Mouse (Mus musculus) natural killer cell, adult 2 months (primary cell): ENCODE measurements around the gene Zkscan5.
A peak's percentile ranks its signal among the peaks of the same experiment; 100 is the strongest.
"Not testable (repeated sequence)": the region's sequence is repeated elsewhere in the genome, so short reads cannot be mapped to it uniquely, and the experiment has no call there.

Experiments used
- DNase-seq, 2 experiments: peaks; one replicate each; pipeline ENCODE4 v3.0.0; 2022; ENCODE audit warnings: low spot score in 2 of 2

Gene Zkscan5

DNA sequence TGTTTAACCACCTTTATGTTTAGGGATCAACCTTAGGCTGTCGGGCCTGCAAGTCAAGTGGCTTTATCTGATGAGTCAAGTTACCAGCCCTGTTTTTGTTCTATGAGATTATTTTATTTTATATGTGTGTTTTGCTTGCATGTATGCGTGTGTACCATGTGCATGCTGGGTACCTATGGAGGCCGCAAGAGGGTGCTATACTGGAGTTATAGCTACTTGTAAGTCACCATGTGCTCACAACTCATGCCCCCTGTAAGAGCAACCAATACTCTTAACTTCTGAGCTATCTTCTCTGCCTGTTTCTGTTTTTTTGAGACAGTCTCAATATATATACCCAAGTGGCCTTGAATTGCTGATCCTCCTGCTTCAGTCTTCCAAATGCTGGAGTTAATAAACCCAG lies 9.1 kb downstream of the Zkscan5 start:
- no peak for DNase-seq

DNA sequence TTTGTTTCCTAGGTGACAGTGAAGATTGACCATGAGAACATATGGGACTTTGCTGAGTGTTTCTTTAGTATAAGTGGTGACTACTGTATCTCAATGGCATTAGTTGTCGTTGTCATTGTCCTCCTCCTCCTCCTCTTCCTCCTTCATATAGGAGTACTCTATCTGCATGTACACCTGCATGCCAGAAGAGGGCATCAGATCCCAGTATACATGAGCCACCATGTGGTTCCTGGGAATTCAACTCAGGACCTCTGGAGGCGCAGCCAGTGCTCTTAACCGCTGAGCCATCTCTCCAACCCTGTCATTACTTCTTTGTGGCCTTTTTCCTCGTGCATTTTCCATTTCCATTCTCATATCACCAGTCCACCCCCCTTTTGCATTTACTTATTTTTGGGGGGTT lies 10.3 kb downstream of the Zkscan5 start:
- no peak for DNase-seq

DNA sequence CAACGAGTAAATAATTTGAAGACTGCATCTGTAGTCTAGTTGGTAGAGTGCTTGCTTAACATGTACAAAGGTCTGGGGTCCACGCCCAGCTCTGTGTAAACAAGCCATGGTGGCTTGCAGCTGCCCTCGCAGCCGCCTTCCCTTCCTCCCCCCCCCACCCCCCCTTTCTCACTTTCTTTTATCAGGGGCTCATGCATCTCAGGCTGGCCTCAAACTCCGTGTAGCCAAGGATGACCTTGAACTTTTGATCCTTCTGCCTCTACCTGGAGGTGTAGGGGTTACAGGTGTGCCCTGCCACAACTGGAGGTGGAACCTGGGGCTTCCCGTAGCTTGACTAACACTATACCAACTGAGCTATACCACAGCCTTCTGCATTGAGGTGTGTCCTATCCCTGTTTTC lies 13.4 kb downstream of the Zkscan5 start:
- no peak for DNase-seq

DNA sequence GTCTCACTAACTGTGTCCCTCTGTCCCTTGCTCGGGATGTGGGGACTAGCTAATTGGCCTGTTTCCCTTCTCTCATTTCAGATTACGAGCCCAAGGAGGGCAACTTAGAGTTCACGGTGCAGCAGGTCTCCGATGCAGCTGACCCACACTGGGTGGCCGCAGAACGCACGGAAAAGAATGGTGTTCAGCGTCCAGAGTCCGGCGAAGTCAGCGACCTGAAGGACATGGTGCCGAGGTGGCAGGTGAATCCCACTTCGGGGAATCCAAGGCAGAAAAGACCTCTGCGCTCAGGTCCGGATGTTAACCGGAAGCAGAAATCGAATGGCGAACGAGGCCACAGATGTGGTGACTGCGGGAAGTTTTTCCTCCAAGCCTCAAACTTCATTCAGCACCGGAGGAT lies 13.8 kb downstream of the Zkscan5 start:
- DNase-seq, result no peak

DNA sequence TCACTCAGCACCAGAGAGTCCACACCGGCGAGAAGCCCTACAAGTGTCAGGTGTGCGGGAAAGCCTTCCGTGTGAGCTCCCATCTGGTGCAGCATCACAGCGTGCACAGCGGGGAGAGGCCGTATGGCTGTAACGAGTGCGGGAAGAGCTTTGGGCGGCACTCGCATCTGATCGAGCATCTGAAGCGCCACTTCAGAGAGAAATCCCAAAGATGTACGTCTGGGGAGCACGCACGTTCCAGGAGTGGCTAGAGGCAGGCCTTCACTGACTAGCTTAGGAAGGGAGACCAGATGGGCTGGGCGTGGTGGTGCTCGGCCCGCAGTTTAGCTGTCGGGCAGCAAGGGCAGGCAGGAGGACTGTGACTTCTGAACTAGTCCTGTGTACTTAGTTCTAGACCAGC lies 14.3 kb downstream of the Zkscan5 start:
- no peak for DNase-seq

DNA sequence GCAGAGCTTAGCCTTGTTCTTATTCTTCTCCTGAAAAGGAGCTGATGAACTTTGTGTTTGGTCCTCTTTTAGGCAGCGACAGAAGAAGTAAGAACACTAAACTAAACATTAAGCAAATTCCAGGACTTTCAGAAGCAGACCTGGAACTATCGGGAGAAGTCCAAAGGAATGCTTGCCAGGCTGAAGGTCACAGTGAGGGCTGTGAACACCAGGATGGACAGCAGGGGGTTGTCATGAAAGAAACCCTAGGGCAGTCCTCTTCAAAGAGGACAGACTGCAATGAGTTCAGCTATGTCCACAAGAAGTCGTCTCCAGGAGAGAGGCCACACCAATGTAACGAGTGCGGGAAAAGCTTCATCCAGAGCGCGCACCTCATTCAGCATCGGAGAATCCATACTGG lies 15.6 kb downstream of the Zkscan5 start:
- no peak for DNase-seq

DNA sequence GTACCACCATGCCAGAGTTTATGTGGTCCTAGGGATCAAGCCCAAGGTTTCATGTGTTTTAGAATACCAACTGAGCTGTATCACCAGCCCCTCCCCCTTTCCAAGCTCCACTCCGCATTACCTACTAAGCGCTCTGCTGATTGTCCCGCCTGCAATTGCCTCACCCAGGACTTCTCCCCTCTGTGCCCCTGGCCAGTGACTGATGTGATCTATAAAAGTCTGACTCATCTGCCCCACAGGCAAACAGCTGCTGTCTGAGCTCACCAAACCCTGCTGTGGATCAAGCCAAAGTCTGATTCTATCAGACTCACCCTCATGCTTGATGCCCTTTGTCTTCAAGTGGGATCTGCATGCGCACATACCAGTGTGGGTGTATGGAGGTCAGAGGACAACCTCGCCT lies 18.5 kb downstream of the Zkscan5 start:
- DNase-seq, result no peak

DNA sequence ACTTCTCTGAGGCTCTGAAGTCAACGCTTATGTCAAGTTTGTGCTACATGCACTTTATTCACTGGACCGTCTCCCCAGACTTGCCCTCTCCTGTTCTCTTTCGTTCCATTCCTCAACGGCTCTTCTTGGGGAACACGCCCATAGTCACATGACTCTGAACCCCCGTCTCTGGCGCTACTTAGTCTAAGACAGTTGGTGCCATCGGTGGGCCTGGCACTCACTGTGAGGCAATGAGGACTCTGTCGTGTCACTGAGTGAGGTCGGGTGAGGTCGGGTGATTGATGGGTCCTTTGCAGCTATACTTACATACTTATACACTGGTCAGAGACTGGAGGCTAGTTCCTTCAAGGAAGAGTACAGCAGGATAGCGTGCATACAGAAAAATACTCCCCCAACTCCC lies 19.0 kb downstream of the Zkscan5 start:
- DNase-seq, result no peak

DNA sequence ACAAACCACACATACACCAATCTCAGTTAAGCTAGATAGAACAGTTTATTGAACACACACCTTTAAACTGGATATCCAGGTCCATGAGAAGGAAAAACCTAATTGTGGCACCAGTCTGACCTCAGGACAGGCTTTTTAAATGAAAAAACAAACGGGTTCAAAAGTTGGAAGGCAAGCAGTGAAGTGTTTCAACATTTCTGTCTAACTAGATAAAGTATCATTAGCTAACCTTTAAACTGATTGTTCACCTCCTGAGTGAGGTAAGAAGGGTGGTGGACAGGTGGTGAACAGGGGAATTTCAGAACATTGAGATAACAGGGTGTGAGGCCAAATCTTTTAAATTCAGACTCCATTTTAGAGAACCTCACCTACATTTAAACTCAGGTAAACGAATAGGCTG lies 22.1 kb downstream of the Zkscan5 start:
- DNase-seq, result no peak

DNA sequence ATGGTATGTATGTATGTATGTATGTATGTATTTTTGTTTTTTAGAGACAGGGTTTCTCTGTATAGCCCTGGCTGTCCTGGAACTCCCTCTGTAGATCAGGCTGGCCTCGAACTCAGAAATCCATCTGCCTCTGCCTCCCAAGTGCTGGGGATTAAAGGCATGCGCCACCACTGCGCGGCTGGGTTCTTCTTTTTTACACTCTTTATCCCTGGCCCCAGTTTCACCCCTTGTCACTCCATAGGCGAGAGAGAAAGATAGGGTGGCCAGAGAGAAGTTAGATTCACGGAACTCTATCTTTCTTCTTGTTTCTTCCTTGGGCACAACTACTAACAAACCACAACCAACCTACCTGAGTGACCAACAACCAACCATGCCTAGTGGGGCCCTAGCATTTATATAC lies 24.9 kb downstream of the Zkscan5 start:
- not testable (repeated sequence) for DNase-seq

DNA sequence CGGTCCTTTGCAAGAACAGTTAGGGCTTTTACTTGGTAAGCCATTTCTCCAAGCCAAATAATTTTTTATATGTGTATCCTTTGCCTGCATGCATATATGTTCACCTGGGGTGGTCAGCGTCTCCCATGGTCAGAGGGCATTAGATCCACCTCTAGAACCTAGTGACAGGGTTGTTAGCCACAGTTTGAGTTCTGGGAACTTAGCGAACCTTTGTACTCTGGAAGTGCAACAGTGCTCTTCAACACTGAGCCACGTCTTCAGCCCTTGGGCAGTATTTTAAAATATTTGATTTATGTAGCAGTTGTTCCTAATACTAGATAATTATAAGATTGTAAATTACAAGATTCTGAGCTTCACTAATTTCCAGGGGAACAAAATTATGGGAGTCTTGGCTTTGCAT lies 26.3 kb downstream of the Zkscan5 start:
- DNase-seq, result no peak

DNA sequence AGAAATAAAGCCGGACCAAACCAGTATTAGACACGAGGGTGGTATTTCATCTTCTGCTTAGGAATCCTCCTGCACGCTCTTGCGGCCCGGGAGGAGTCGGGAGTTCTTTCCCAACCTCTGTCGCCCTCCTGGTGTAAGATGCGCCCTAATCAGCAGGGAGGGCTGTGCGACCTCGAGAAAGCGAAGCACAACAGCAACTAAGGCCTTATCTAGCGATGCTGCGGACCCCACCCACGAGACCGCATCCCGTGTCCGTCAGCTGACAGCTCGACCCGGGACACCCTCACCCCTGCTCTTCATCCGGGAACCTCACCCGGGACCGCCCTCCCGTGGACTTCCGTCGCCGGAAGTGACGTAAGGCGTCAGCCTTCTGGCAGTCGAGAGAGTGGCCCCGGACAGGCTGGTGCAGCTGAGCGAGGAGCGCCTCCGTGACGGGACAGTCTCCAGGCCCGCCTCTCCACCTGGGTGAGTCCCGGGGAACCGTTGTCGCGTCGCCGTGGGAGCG lies 27.1 kb downstream of the Zkscan5 start, which contains the start of gene Zfp655:
Zfp655 (plus strand) TSS at position 349 of the 505 bp plus-strand sequence.
- peak; percentile 97 to 98 for DNase-seq

DNA sequence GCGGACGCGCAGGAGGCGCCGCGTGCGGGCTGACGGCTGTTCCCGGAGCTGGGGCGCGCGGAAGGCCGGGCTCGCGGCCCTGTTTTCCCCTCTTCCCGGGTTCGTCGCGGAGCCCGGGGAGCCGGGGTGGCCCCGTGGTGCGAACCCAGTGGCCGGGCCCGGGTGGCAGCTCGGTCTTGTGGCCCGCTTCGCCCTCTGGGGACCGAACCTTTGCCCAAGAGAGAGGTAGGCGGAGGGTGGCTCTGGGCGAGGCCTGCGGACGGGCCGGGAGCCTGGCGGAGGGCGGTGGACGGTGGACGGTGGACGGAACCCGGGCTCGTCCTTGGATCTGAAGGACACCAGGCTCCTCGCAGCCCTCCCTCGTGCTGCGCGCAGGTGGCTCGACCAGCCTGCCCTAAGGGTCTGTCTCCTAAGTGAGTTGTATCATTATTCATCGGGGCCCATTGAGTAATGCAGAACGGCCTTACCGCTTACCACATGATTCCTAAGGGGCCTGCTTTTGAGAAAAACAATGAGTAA lies 27.6 kb downstream of the Zkscan5 start:
- no peak for DNase-seq

DNA sequence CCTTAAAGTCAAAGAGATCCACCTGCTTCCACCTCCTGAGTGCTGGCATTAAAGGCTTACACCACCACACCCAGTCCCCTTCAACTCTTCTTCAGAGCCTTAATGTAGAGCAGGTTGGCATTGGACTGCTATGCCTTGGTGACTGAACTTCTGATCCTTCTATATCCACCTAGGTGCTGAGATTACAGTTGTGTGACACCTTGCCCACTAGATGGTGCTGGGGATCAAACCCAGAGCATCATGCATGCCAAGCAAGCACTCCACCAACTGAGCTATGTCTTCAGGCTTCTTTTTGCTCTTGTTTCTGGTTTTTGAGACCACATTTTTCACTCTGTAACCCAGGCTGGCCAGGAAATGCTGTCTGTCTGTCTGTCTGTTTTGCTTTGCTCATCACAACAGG lies 30.3 kb downstream of the Zkscan5 start:
- peak; percentile 5 to 33 for DNase-seq

DNA sequence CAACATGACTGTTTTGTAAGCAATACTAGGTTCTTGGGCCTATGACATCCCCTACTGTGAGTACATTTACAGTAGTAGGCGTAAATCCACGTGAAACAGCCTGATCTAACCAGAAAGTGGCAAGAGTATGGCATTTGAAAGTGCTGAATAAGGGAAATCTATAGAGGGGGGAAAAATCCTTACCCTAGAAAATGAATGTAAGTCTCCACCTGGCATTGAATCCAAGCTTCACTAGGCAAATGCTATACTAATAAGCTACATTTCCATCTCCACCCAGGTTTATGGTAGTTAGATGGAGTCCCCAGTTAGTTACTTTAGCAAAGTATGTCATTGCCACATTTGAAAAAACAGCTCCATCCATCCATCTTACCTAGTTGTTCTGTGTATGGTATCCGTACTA lies 45.2 kb downstream of the Zkscan5 start:
- no peak for DNase-seq
